Mouse (Mus musculus): Measurements from ENCODE around the gene Ccdc24.

DNA sequence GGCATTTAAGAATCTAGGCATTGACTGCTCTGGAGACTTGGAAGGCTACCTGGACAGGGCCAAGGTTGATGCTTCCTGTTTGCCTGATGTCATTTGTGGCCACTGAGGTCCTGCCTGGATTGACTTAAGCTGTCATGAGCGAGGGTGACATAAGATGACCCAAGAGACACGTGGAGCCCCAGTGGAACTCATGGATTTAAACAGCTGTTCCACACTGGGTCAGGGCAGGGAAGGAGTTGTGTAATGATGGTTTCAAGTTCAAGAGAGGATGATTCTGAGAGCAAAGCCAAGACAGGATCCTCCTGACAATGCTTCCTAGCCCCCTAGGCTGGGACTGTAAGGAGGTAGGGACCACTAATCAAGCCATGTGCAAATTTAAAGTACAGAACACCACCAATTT is 40.9 kb downstream of the Ccdc24 start:
- TF ChIP-seq CTCF (IDR thresholded peaks at IDR 0.05; ENCODE audit: low read depth), result no peak
- TF ChIP-seq EP300 (optimal IDR thresholded peaks at IDR 0.05), result no peak
